Mouse (Mus musculus) hindbrain, embryonic 14.5 days (tissue): ENCODE data around the gene Echdc3. TPM values are rescaled to one million over a fixed set of nuclear protein-coding genes. Genes with fewer than 3 reads are reported as not detected.
A peak's percentile ranks its signal among the peaks of the same experiment; 100 is the strongest.

Experiments used
- ATAC-seq: fragments of 200-750 bp; cut with Nextera tagmentation; 2 replicates; pipeline ENCODE4 v1.8.0; 2017; ENCODE audit warnings: moderate number of reproducible peaks, mild to moderate bottlenecking, moderate TSS enrichment, moderate library complexity; ENCODE audit not compliant: low FRiP score
- DNase-seq: peaks from one replicate; pipeline ENCODE4 v3.0.0-alpha.2; 2015; ENCODE audit warnings: low spot score
- H3K27ac ChIP-seq: fragments of 300-500 bp; sonication (generic); 2 replicates; pipeline ENCODE4 v1.5.1; 2014; ENCODE audit warnings: mild to moderate bottlenecking, moderate library complexity
- H3K27me3 ChIP-seq: fragments of 300-500 bp; sonication (generic); 2 replicates; pipeline ENCODE4 v1.6.1; 2014; ENCODE audit warnings: mild to moderate bottlenecking, low read length, mixed read lengths; ENCODE audit not compliant: control insufficient read depth, insufficient read depth
- H3K36me3 ChIP-seq: fragments of 300-500 bp; sonication (generic); replicated peaks from 2 replicates; pipeline ENCODE4 v1.6.1; 2014; ENCODE audit not compliant: control insufficient read depth, insufficient read depth
- H3K4me1 ChIP-seq: fragments of 300-500 bp; sonication (generic); replicated peaks from 2 replicates; pipeline ENCODE4 v1.6.1; 2014; ENCODE audit warnings: antibody characterized with exemption, low read length, mixed read lengths; ENCODE audit not compliant: control insufficient read depth, insufficient read depth
- H3K4me2 ChIP-seq: fragments of 300-500 bp; sonication (generic); replicated peaks from 2 replicates; pipeline ENCODE4 v1.6.1; 2014; ENCODE audit warnings: mild to moderate bottlenecking, moderate library complexity
- H3K4me3 ChIP-seq: fragments of 300-500 bp; sonication (generic); replicated peaks from 2 replicates; pipeline ENCODE4 v1.5.1; 2014; ENCODE audit warnings: mild to moderate bottlenecking, low read length
- H3K9ac ChIP-seq: fragments of 300-500 bp; sonication (generic); 2 replicates; pipeline ENCODE4 v1.6.1; 2014
- H3K9me3 ChIP-seq: fragments of 300-500 bp; sonication (generic); 2 replicates; pipeline ENCODE4 v1.6.1; 2016; ENCODE audit warnings: low read length; ENCODE audit not compliant: control insufficient read depth
- WGBS: fragments of 180-500 bp; shearing (Covaris S2); extraction: QIAGEN DNeasy Blood & Tissue Kit; methylation state at CpG from one replicate; pipeline ENCODE4 v1.1.7; 2014; 5-methylcytosine and 5-hydroxymethylcytosine counted together
- polyA plus RNA-seq: library from polyadenylated mRNA; unstranded; fragments of >200 nt; fragmentation: Nextera tagmentation; extraction: Ambion mirVana; gene quantifications from 2 replicates; pipeline ENCODE4 v1.2.1, GENCODE M21; 2014

Echdc3 gene
- polyA plus RNA-seq, 1 experiment from 2014 or later = 1.1 TPM

GRCm38 (mm10) chr2:6230865-6231264 is 18.0 kb upstream of the Echdc3 start:
- Histone ChIP-seq H3K4me3 (no peak overlapping the region), H3K27me3 (no peaks in the 10 kb centered on the region), H3K9ac (no peak overlapping the region), H3K4me2 (no peak overlapping the region), H3K4me1 (no peaks in the 10 kb centered on the region; the same call in 1 of the 2 replicates), H3K36me3 (no peaks in the 10 kb centered on the region), H3K27ac (no peak overlapping the region), H3K9me3 (no peaks in the 10 kb centered on the region)
- 83% methylated on average over 6 of the region's 6 CpGs for WGBS
- ATAC-seq = no peak
- no peak for DNase-seq

DNA sequence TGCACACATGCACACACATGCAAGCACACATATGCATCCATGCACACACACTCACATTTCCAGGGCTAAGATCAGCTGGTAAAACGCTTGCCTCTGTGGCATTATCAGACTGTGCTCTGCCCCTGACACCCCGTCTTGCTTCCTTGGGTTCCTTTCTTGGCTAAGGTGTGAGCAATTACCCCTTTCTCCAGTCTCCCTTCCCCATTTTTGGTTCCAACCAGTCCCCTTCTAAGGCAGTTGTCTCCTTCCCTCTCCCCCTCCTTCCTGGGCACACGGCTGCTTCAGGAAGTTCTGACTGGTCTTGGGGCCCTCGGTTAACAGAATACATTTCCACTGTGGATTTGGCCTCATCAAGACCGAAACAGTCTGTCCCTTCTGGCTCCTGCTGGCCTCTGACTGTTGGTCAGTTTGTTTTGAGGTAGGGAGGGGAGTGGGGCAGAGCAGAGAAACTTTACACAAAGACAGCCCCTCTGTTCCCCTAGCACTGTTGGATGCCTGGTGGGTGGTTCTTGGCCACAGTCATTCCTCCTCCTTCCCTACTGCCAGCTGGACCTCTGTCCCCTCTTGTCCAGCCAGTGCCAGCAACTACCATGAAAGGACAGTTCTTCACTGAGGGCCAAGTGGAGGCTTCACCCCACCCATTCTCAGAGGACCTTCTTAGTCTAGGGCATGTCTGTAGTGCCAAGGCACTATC is 16.9 kb upstream of the Echdc3 start:
- no peak for DNase-seq
- no peak overlapping the region for H3K4me3 ChIP-seq
- H3K27me3 ChIP-seq = no peaks in the 10 kb centered on the region
- no peak for ATAC-seq
- H3K4me2 ChIP-seq = no peak overlapping the region
- WGBS = 73% methylated on average over 5 of the region's 5 CpGs
- H3K27ac ChIP-seq = no peak overlapping the region
- no peaks in the 10 kb centered on the region for H3K36me3 ChIP-seq
- no peak overlapping the region for H3K9ac ChIP-seq
- no peaks in the 10 kb centered on the region; the same call in 1 of the 2 replicates for H3K4me1 ChIP-seq
- 0 out of 2 replicates have a peak, but pooled peaks cover 4% of the 10 kb centered on the region for H3K9me3 ChIP-seq

GRCm38 (mm10) chr2:6227059-6227445 is 14.2 kb upstream of the Echdc3 start:
- no peak overlapping the region for H3K4me3 ChIP-seq
- no peaks in the 10 kb centered on the region for H3K36me3 ChIP-seq
- H3K4me1 ChIP-seq = no peaks in the 10 kb centered on the region; the same call in 1 of the 2 replicates
- 74% methylated on average over 7 of the region's 7 CpGs for WGBS
- H3K27ac ChIP-seq = no peak overlapping the region
- H3K4me2 ChIP-seq = no peak overlapping the region
- H3K9me3 ChIP-seq = 0 out of 2 replicates have a peak, but pooled peaks cover 8% of the 10 kb centered on the region
- ATAC-seq = no peak
- no peak for DNase-seq
- no peaks in the 10 kb centered on the region for H3K27me3 ChIP-seq
- H3K9ac ChIP-seq = no peak overlapping the region

GRCm38 (mm10) chr2:6226361-6227058 is 13.7 kb upstream of the Echdc3 start:
- Histone ChIP-seq H3K4me1 (no peaks in the 10 kb centered on the region; the same call in 1 of the 2 replicates), H3K27me3 (no peaks in the 10 kb centered on the region), H3K36me3 (no peaks in the 10 kb centered on the region), H3K27ac (no peak overlapping the region), H3K9me3 (0 out of 2 replicates have a peak, but pooled peaks cover 8% of the 10 kb centered on the region), H3K9ac (no peak overlapping the region), H3K4me3 (no peak overlapping the region), H3K4me2 (no peak overlapping the region)
- DNase-seq (no peak), ATAC-seq (no peak)
- 60% methylated on average over 10 of the region's 10 CpGs for WGBS

- DNase-seq (peak; percentile 84), ATAC-seq (peak; percentile 82)
- Histone ChIP-seq H3K36me3 (no peaks in the 10 kb centered on the region), H3K4me3 (no peak overlapping the region), H3K4me2 (no peak overlapping the region), H3K27ac (no peak overlapping the region), H3K9ac (no peak overlapping the region), H3K27me3 (no peaks in the 10 kb centered on the region), H3K4me1 (no peaks in the 10 kb centered on the region), H3K9me3 (0 out of 2 replicates have a peak, but pooled peaks cover 8% of the 10 kb centered on the region)
- 14% methylated on average over 4 of the region's 4 CpGs for WGBS
Measured at GRCm38 (mm10) chr2:6220141-6220805, 7.4 kb upstream of the Echdc3 start.

GRCm38 (mm10) chr2:6212327-6212723 is 508 bp downstream of the Echdc3 start:
- 38% methylated on average over 9 of the region's 9 CpGs for WGBS
- Histone ChIP-seq H3K4me2 (peak overlapping the region; percentile 58), H3K36me3 (no peaks in the 10 kb centered on the region), H3K9me3 (no peaks in the 10 kb centered on the region), H3K27me3 (no peaks in the 10 kb centered on the region), H3K4me3 (peak overlapping the region; percentile 33), H3K27ac (no peak overlapping the region; the same call in 1 of the 2 replicates), H3K9ac (peak overlapping the region; percentile 57), H3K4me1 (peaks cover 13% of the 10 kb centered on the region; the same call in 1 of the 2 replicates)
- DNase-seq (no peak), ATAC-seq (no peak; the same call in 1 of the 2 replicates)

DNA sequence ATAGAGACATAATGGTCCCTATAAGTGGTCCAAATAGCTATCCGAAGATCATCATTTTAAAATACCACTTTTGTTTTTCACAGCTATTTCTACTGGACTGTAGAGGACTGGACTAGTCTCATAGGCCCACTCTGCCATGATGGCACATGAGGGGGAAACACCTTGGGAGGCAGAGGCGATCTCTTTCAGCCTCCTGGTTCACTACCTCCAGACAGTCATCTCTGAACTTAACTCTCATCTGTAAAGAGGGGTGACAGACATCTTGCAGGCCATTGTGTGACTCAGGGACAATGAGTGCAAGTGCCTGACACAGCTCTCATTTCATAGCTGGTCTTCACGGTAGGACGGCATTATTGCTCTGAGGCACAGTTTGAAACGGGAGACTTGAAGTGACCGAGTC is 2.0 kb downstream of the Echdc3 start:
- Histone ChIP-seq H3K4me1 (peaks cover 13% of the 10 kb centered on the region; the same call in 1 of the 2 replicates), H3K27me3 (no peaks in the 10 kb centered on the region), H3K9ac (no peak overlapping the region), H3K36me3 (no peaks in the 10 kb centered on the region), H3K4me3 (no peak overlapping the region), H3K9me3 (no peaks in the 10 kb centered on the region), H3K27ac (no peak overlapping the region), H3K4me2 (no peak overlapping the region)
- DNase-seq = no peak
- WGBS = 80% methylated on average over 6 of the region's 6 CpGs
- ATAC-seq = no peak

DNA sequence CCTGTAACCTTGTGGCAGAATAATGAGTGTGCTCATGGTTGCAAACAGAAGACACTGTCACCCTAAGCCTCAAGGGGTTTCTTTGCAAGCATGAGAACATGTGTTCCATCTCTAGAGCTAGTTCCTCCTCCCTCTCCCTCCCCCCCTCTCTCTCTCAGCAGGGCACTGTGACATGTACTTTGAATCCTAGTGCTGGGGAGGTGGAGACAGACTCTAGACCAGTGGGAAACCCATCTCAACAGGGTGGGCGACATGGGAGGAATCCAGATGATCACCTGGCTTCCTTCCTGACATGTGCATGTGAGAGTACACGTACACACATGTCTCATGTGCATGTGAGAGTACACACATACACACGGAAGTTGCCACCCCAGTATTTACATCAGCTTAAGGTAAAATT is 3.1 kb downstream of the Echdc3 start:
- Histone ChIP-seq H3K4me1 (peaks cover 13% of the 10 kb centered on the region; the same call in 1 of the 2 replicates), H3K4me2 (no peak overlapping the region), H3K4me3 (no peak overlapping the region), H3K9ac (no peak overlapping the region), H3K36me3 (no peaks in the 10 kb centered on the region), H3K9me3 (no peaks in the 10 kb centered on the region), H3K27me3 (no peaks in the 10 kb centered on the region), H3K27ac (no peak overlapping the region)
- WGBS = 87% methylated on average over 3 of the region's 3 CpGs
- ATAC-seq (no peak), DNase-seq (no peak)

GRCm38 (mm10) chr2:6209116-6209515 is 3.7 kb downstream of the Echdc3 start:
- H3K9me3 ChIP-seq = no peaks in the 10 kb centered on the region
- 77% methylated on average over 11 of the region's 11 CpGs for WGBS
- H3K27ac ChIP-seq = no peak overlapping the region
- no peak overlapping the region for H3K4me2 ChIP-seq
- no peak overlapping the region for H3K4me3 ChIP-seq
- no peaks in the 10 kb centered on the region for H3K36me3 ChIP-seq
- H3K4me1 ChIP-seq = peaks cover 13% of the 10 kb centered on the region; the same call in 1 of the 2 replicates
- ATAC-seq = no peak
- no peak for DNase-seq
- no peaks in the 10 kb centered on the region for H3K27me3 ChIP-seq
- no peak overlapping the region for H3K9ac ChIP-seq
